Comparison of ENCODE assay signal across 8 mouse cellular contexts in the genomic region with DNA sequence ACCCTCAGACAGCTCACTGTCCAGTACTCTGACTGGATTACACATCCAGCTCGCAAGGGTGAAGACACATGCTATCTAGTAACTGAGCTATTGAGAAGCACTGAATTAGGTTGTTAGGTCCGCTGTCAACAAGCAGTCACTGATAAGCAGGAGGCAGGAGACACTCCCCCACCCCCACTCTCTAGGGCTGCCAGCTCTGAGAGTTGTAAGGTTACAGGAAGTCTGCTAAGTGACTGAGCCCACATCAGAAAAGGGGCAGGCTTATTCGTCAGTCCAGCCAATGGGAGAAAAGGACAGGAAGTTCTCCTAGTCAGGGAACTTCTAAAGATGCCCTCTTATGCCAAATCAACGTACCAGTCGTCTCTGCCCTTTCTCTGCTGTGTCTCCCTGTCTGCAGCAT.
DNase-seq lines count a peak whose midpoint lies in the region; ATAC-seq lines count a peak whose summit lies in the region.

No protein-coding gene starts in this region.

- no peak overlapping the region; the same call in 1 of the 2 replicates for H3K27ac ChIP-seq in heart, embryonic 11.5 days (ENCODE audit: low read depth, low read length)
- H3K27ac ChIP-seq in hindbrain, embryonic 14.5 days: no peak overlapping the region
- H3K27ac ChIP-seq in midbrain, embryonic 15.5 days: no peak overlapping the region

- ATAC-seq in heart, embryonic 11.5 days (replicated peaks; ENCODE audit: insufficient number of reproducible peaks, low FRiP score, low TSS enrichment): peak; percentile 62
- ATAC-seq in neutrophil, adult 5-6 weeks (ENCODE audit: extremely low read depth, insufficient number of reproducible peaks, low FRiP score, poor library complexity, severe bottlenecking): peak; percentile 49
- ATAC-seq in hindbrain, embryonic 14.5 days (ENCODE audit: low FRiP score): no peak
- ATAC-seq in midbrain, embryonic 15.5 days (replicated peaks): no peak

- peak; percentile 36 to 45 for DNase-seq in CD8-positive naive resting alpha-beta T cell, adult 2 months (ENCODE audit: low read depth in 2 of 2, low spot score in 2 of 2)
- DNase-seq in adrenal gland, adult (ENCODE audit: inconsistent age in 2 of 2, low spot score in 1 of 2): peak; percentile 86 to 93
- DNase-seq in kidney, postnatal 36 days: peak; percentile 64 to 65
- no peak for DNase-seq in layer of hippocampus, postnatal 14 days (ENCODE audit: low spot score in 2 of 2)
- DNase-seq in hindbrain, embryonic 14.5 days (ENCODE audit: low spot score): no peak

- under 1% methylated on average over 5 of the region's 5 CpGs for WGBS in heart, embryonic 11.5 days (ENCODE audit: insufficient replicate concordance)
- 60% methylated on average over 5 of the region's 5 CpGs for WGBS in hindbrain, embryonic 14.5 days
- 57% methylated on average over 5 of the region's 5 CpGs for WGBS in midbrain, embryonic 15.5 days

- peaks cover 15% of the 10 kb centered on the region; the same call in 1 of the 2 replicates for H3K4me1 ChIP-seq in heart, embryonic 11.5 days (ENCODE audit: control insufficient read depth, insufficient read depth, low read length)
- H3K4me1 ChIP-seq in hindbrain, embryonic 14.5 days (replicated peaks; ENCODE audit: control insufficient read depth, insufficient read depth, low read length): peaks cover 34% of the 10 kb centered on the region
- peaks cover 41% of the 10 kb centered on the region for H3K4me1 ChIP-seq in midbrain, embryonic 15.5 days

- no peaks in the 10 kb centered on the region for H3K36me3 ChIP-seq in heart, embryonic 11.5 days (ENCODE audit: control insufficient read depth, insufficient read depth, low read length)
- no peaks in the 10 kb centered on the region for H3K36me3 ChIP-seq in hindbrain, embryonic 14.5 days (replicated peaks; ENCODE audit: control insufficient read depth, insufficient read depth)
- no peaks in the 10 kb centered on the region for H3K36me3 ChIP-seq in midbrain, embryonic 15.5 days (replicated peaks)

- H3K27me3 ChIP-seq in heart, embryonic 11.5 days (ENCODE audit: control insufficient read depth, insufficient read depth, low read length): peaks cover 58% of the 10 kb centered on the region
- no peaks in the 10 kb centered on the region for H3K27me3 ChIP-seq in hindbrain, embryonic 14.5 days (ENCODE audit: control insufficient read depth, insufficient read depth, low read length)
- H3K27me3 ChIP-seq in midbrain, embryonic 15.5 days (replicated peaks): no peaks in the 10 kb centered on the region

- H3K9ac ChIP-seq in heart, embryonic 11.5 days (ENCODE audit: low read depth, low read length): no peak overlapping the region
- no peak overlapping the region for H3K9ac ChIP-seq in hindbrain, embryonic 14.5 days
- no peak overlapping the region for H3K9ac ChIP-seq in midbrain, embryonic 15.5 days

- no peaks in the 10 kb centered on the region for H3K9me3 ChIP-seq in heart, embryonic 11.5 days (replicated peaks; ENCODE audit: control insufficient read depth, low read length)
- H3K9me3 ChIP-seq in hindbrain, embryonic 14.5 days (ENCODE audit: control insufficient read depth, low read length): no peaks in the 10 kb centered on the region
- no peaks in the 10 kb centered on the region for H3K9me3 ChIP-seq in midbrain, embryonic 15.5 days

- no peak overlapping the region for H3K4me3 ChIP-seq in heart, embryonic 11.5 days (ENCODE audit: low read depth, low read length)
- no peak overlapping the region for H3K4me3 ChIP-seq in hindbrain, embryonic 14.5 days (replicated peaks; ENCODE audit: low read length)
- H3K4me3 ChIP-seq in midbrain, embryonic 15.5 days: no peak overlapping the region

- peak overlapping the region; percentile 45 for H3K4me2 ChIP-seq in heart, embryonic 11.5 days
- no peak overlapping the region for H3K4me2 ChIP-seq in hindbrain, embryonic 14.5 days (replicated peaks)
- no peak overlapping the region for H3K4me2 ChIP-seq in midbrain, embryonic 15.5 days

Comparison
In these comparisons a context has a peak if more than half of its experiments do, and no peak if none do; other contexts are left out.
1. DNase-seq: peak in CD8-positive naive resting alpha-beta T cell, adult 2 months (2 of 2), adrenal gland, adult (2 of 2) and kidney, postnatal 36 days (2 of 2); none in layer of hippocampus, postnatal 14 days (0 of 2) and hindbrain, embryonic 14.5 days (single experiment).
2. ATAC-seq: peak in heart, embryonic 11.5 days (single experiment) and neutrophil, adult 5-6 weeks (single experiment); none in hindbrain, embryonic 14.5 days (single experiment) and midbrain, embryonic 15.5 days (single experiment).